Mouse (Mus musculus) spleen, postnatal 36 days (tissue): ENCODE results near the gene March6.

Source experiments
- DNase-seq, 2 experiments: peaks; one replicate each; pipeline ENCODE4 v3.0.0; 2022; ENCODE audit warnings: low spot score in 2 of 2, mixed read lengths in 1 of 2

March6 gene

DNA sequence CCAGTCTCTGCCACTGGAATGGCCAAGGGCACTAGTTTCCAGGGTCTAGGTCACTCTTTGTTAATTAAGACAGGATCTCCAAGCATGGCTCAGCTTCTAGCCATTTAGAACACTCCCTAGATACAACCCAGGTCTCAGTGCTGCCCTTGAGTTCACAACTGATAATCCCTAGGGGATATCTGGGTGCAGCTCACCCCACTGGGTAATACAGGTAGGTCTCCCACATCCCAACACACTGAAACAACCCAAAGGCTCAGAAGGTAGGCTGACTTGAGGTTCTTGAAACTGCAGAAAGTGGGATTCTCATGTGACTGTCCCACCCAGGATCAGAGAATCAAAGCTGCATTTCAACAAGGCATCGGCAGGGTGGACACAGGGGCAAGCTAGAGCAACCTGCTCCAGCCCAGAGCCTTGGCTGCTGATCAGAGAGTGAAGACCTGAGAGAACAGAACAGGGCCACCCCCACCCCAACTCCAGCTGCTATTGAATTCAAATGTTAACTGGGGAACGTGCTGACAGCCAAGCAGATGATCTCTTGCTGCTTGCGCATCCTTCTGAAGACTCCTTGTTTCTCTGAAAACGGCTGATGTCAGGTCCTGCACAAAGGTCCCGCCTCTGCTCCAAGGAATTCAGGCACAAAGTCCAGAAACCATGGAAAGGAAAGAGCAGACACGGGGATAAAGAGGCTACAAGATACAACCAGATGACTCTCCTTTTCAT lies 116.5 kb downstream of the March6 start:
- DNase-seq, result no peak

DNA sequence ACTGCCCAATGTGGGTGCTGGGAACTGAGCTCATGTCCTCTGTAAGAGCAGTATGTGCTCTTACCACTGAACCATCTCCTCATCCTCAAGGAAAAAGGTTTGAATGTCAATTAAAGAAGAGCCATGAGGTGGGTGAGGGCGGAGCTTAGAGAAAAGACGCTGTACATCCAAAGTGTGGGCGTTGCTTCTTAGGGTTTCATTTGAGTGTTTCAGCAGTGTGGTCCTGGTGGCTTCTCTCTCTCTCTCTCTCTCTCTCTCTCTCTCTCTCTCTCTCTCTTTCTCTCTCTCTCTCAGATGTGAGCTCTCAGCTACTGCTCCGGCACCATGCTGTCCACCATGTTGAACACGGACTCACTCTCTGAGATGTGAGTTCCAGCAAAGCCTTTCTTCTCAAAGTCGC lies 117.2 kb downstream of the March6 start:
- no peak for DNase-seq

DNA sequence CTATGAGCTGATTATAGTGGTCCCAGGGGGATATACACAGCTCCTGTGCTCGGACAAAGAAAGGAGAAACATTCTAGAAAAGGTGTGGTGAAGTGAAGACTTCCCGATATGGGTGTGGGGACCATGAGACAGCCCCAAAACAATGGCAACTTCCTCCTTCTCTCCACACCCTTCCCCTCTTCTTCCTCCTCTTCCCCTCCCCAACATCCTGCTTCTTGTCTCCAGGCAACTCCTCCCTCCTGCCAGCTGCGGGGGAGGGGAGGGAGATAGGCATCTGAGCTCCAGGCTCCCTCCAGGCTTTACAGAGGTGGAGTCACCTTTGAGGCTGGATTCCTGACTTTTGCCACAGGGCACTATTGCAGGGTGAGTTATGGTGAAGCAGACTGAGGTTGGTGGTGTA lies 117.9 kb downstream of the March6 start:
- DNase-seq, result peak; percentile 16 to 40

DNA sequence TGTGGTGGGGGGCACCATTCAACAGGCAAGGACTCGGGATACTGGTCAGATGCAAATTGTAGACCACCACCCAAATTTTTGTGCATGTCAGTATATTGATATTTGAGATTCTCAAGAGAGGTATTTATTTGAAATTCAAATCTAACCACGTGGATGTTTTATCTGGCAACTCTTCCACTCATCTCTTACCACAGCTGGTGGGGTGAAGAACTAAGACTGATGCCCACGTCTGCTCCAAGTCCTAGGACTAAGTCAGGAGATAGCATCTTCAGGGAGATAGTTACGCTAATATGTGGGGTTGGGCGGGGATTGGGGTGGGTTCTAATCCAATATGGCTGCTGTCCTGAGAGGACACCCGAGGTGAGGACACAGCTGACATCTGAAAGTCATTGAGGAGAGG lies 118.4 kb downstream of the March6 start:
- no peak for DNase-seq

DNA sequence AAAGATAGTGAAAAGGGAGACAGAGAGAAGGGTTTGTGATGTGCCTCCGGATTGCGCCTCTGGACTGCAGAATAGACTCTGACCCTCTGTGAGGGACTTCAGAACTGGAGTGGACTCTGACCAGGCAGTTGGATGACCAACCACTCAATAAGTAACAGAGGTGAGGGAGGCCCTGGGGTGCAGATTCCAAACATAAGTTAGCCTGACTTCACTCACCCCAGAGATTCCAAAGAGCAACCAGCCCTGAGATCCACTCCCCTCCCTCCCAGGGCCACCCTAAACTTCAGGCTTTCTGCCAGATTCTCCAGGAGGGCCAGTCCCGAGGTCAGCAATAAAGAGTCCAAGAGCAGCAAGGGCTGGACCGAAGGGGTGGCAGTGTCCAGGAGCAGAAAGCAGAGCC lies 123.4 kb downstream of the March6 start:
- no peak for DNase-seq

DNA sequence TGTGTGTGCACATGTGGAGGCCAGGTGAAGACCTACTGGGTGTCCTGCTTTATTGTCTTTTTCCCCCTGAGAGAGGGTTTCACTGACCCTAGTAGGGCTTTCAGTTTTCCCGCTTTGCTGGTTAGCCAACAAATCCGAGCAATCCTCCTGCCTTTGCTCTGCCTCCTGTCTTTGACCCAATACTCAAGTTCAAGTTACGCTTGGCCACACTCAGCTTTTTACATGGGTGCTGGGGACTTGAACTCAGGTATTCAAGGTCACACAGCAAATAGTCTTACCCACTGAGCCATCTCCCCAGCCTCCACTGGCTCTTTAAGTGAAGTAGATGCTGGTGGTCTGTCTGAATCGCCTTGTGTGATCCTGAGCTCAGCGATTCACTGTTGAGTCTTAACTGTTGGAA lies 124.0 kb downstream of the March6 start:
- no peak for DNase-seq
